Mouse (Mus musculus) intestine, embryonic 15.5 days (tissue): ENCODE measurements at regions not wholly inside any gene's neighbourhood (a gene's known extent, or its start where the extent isn't known, plus 50 kb on each side); places are given as distances from the start of the nearest gene placed in this dataset.

Experiments
- ATAC-seq: fragments of 200-750 bp; cut with Nextera tagmentation; 2 replicates; pipeline ENCODE4 v1.8.0; 2017; ENCODE audit warnings: moderate TSS enrichment, moderate library complexity
- H3K27ac ChIP-seq: fragments of 300-500 bp; sonication (generic); 2 replicates; pipeline ENCODE4 v1.5.1; 2015; ENCODE audit warnings: mild to moderate bottlenecking, inconsistent platforms
- H3K27me3 ChIP-seq: fragments of 300-500 bp; sonication (generic); replicated peaks from 2 replicates; pipeline ENCODE4 v1.6.1; 2015; ENCODE audit warnings: inconsistent platforms
- H3K36me3 ChIP-seq: fragments of 300-500 bp; sonication (generic); 2 replicates; pipeline ENCODE4 v1.6.1; 2015; ENCODE audit warnings: inconsistent platforms
- H3K4me1 ChIP-seq: fragments of 300-500 bp; sonication (generic); replicated peaks from 2 replicates; pipeline ENCODE4 v1.6.1; 2015; ENCODE audit warnings: inconsistent platforms
- H3K4me2 ChIP-seq: fragments of 300-500 bp; sonication (generic); replicated peaks from 2 replicates; pipeline ENCODE4 v1.6.1; 2015; ENCODE audit warnings: mild to moderate bottlenecking, inconsistent platforms
- H3K4me3 ChIP-seq: fragments of 300-500 bp; sonication (generic); replicated peaks from 2 replicates; pipeline ENCODE4 v1.5.1; 2015; ENCODE audit warnings: inconsistent platforms
- H3K9ac ChIP-seq: fragments of 300-500 bp; sonication (generic); 2 replicates; pipeline ENCODE4 v1.6.1; 2015; ENCODE audit warnings: inconsistent platforms
- H3K9me3 ChIP-seq: fragments of 300-500 bp; sonication (generic); 2 replicates; pipeline ENCODE4 v1.6.1; 2016; ENCODE audit warnings: inconsistent platforms
- WGBS: fragments of 180-500 bp; shearing (Covaris S2); methylation state at CpG from one replicate; pipeline ENCODE4 v1.1.7; 2015; 5-methylcytosine and 5-hydroxymethylcytosine counted together

GRCm38 (mm10) chr2:117685836-117686453 is 343.1 kb upstream of the Rasgrp1 start:
- Histone ChIP-seq H3K27ac (no peak overlapping the region), H3K4me1 (no peaks in the 10 kb centered on the region), H3K9ac (no peak overlapping the region), H3K36me3 (no peaks in the 10 kb centered on the region), H3K27me3 (no peaks in the 10 kb centered on the region), H3K4me2 (no peak overlapping the region), H3K4me3 (no peak overlapping the region), H3K9me3 (no peaks in the 10 kb centered on the region)
- WGBS, result 51% methylated on average over 4 of the region's 4 CpGs
- no peak for ATAC-seq

- no peak overlapping the region for H3K4me3 ChIP-seq
- no peak overlapping the region for H3K9ac ChIP-seq
- no peak for ATAC-seq
- H3K36me3 ChIP-seq, result no peaks in the 10 kb centered on the region
- no peaks in the 10 kb centered on the region for H3K9me3 ChIP-seq
- H3K27ac ChIP-seq, result no peak overlapping the region
- 58% methylated on average over 4 of the region's 4 CpGs for WGBS
- H3K4me1 ChIP-seq, result no peaks in the 10 kb centered on the region
- H3K4me2 ChIP-seq, result no peak overlapping the region
- H3K27me3 ChIP-seq, result no peaks in the 10 kb centered on the region
These were observed 350.7 kb upstream of the Rasgrp1 start for GRCm38 (mm10) chr2:117693537-117693936.

GRCm38 (mm10) chr2:117710173-117710813 is 367.5 kb upstream of the Rasgrp1 start:
- Histone ChIP-seq H3K4me3 (no peak overlapping the region), H3K4me2 (no peak overlapping the region), H3K9me3 (no peaks in the 10 kb centered on the region), H3K4me1 (no peaks in the 10 kb centered on the region), H3K27me3 (no peaks in the 10 kb centered on the region), H3K27ac (no peak overlapping the region), H3K9ac (no peak overlapping the region), H3K36me3 (no peaks in the 10 kb centered on the region)
- WGBS, result 71% methylated on average over 7 of the region's 7 CpGs
- ATAC-seq, result no peak

GRCm38 (mm10) chr2:117724066-117724465 is 381.3 kb upstream of the Rasgrp1 start:
- 63% methylated on average over 4 of the region's 4 CpGs for WGBS
- Histone ChIP-seq H3K36me3 (no peaks in the 10 kb centered on the region), H3K4me2 (no peak overlapping the region), H3K9ac (no peak overlapping the region), H3K4me3 (no peak overlapping the region), H3K27ac (no peak overlapping the region), H3K4me1 (no peaks in the 10 kb centered on the region), H3K27me3 (no peaks in the 10 kb centered on the region), H3K9me3 (no peaks in the 10 kb centered on the region)
- no peak for ATAC-seq

GRCm38 (mm10) chr2:117731253-117731652 is 380.4 kb upstream of the Thbs1 start:
- Histone ChIP-seq H3K9ac (no peak overlapping the region), H3K27me3 (no peaks in the 10 kb centered on the region), H3K36me3 (no peaks in the 10 kb centered on the region), H3K4me1 (no peaks in the 10 kb centered on the region), H3K4me3 (no peak overlapping the region), H3K4me2 (no peak overlapping the region), H3K27ac (no peak overlapping the region), H3K9me3 (no peaks in the 10 kb centered on the region)
- no peak for ATAC-seq
- 73% methylated on average over 2 of the region's 2 CpGs for WGBS

GRCm38 (mm10) chr2:117742413-117742812 is 369.3 kb upstream of the Thbs1 start:
- Histone ChIP-seq H3K4me1 (no peaks in the 10 kb centered on the region), H3K36me3 (no peaks in the 10 kb centered on the region), H3K27me3 (no peaks in the 10 kb centered on the region), H3K4me3 (no peak overlapping the region), H3K9ac (no peak overlapping the region), H3K27ac (no peak overlapping the region), H3K4me2 (no peak overlapping the region), H3K9me3 (no peaks in the 10 kb centered on the region; the same call in 1 of the 2 replicates)
- ATAC-seq, result no peak

- WGBS, result 47% methylated on average over 1 of the region's 1 CpGs
- Histone ChIP-seq H3K9ac (no peak overlapping the region), H3K9me3 (no peaks in the 10 kb centered on the region; the same call in 1 of the 2 replicates), H3K4me1 (no peaks in the 10 kb centered on the region), H3K27me3 (no peaks in the 10 kb centered on the region), H3K4me3 (no peak overlapping the region), H3K27ac (no peak overlapping the region), H3K4me2 (no peak overlapping the region), H3K36me3 (no peaks in the 10 kb centered on the region)
- no peak for ATAC-seq
These were observed 367.8 kb upstream of the Thbs1 start for GRCm38 (mm10) chr2:117743901-117744300.

- no peak overlapping the region for H3K4me3 ChIP-seq
- no peak for ATAC-seq
- WGBS, result 80% methylated on average over 2 of the region's 2 CpGs
- H3K9me3 ChIP-seq, result no peaks in the 10 kb centered on the region; the same call in 1 of the 2 replicates
- no peaks in the 10 kb centered on the region for H3K27me3 ChIP-seq
- H3K9ac ChIP-seq, result no peak overlapping the region
- H3K4me1 ChIP-seq, result no peaks in the 10 kb centered on the region
- H3K36me3 ChIP-seq, result no peaks in the 10 kb centered on the region
- H3K4me2 ChIP-seq, result no peak overlapping the region
- H3K27ac ChIP-seq, result no peak overlapping the region
These were observed 365.9 kb upstream of the Thbs1 start for GRCm38 (mm10) chr2:117745767-117746166.

GRCm38 (mm10) chr2:117747136-117747535 is 364.5 kb upstream of the Thbs1 start:
- H3K27ac ChIP-seq, result no peak overlapping the region
- H3K9me3 ChIP-seq, result no peaks in the 10 kb centered on the region; the same call in 1 of the 2 replicates
- no peak for ATAC-seq
- H3K4me2 ChIP-seq, result no peak overlapping the region
- H3K9ac ChIP-seq, result no peak overlapping the region
- no peaks in the 10 kb centered on the region for H3K4me1 ChIP-seq
- WGBS, result 62% methylated on average over 3 of the region's 3 CpGs
- no peak overlapping the region for H3K4me3 ChIP-seq
- H3K27me3 ChIP-seq, result no peaks in the 10 kb centered on the region
- H3K36me3 ChIP-seq, result no peaks in the 10 kb centered on the region

GRCm38 (mm10) chr2:117748892-117749291 is 362.8 kb upstream of the Thbs1 start:
- no peak for ATAC-seq
- H3K36me3 ChIP-seq, result no peaks in the 10 kb centered on the region
- no peak overlapping the region for H3K4me2 ChIP-seq
- WGBS, result 82% methylated on average over 4 of the region's 4 CpGs
- H3K4me3 ChIP-seq, result no peak overlapping the region
- H3K4me1 ChIP-seq, result no peaks in the 10 kb centered on the region
- H3K27ac ChIP-seq, result no peak overlapping the region
- H3K27me3 ChIP-seq, result no peaks in the 10 kb centered on the region
- H3K9ac ChIP-seq, result no peak overlapping the region
- H3K9me3 ChIP-seq, result no peaks in the 10 kb centered on the region; the same call in 1 of the 2 replicates

GRCm38 (mm10) chr2:117759491-117760013 is 352.1 kb upstream of the Thbs1 start:
- H3K4me3 ChIP-seq, result no peak overlapping the region
- H3K27ac ChIP-seq, result no peak overlapping the region
- no peaks in the 10 kb centered on the region for H3K4me1 ChIP-seq
- no peaks in the 10 kb centered on the region for H3K27me3 ChIP-seq
- 41% methylated on average over 1 of the region's 1 CpGs for WGBS
- no peak overlapping the region for H3K4me2 ChIP-seq
- no peak overlapping the region for H3K9ac ChIP-seq
- no peak for ATAC-seq
- H3K9me3 ChIP-seq, result no peaks in the 10 kb centered on the region
- no peaks in the 10 kb centered on the region for H3K36me3 ChIP-seq

GRCm38 (mm10) chr2:117763631-117764030 is 348.0 kb upstream of the Thbs1 start:
- Histone ChIP-seq H3K27me3 (no peaks in the 10 kb centered on the region), H3K9ac (no peak overlapping the region), H3K36me3 (no peaks in the 10 kb centered on the region), H3K4me1 (no peaks in the 10 kb centered on the region; the same call in 1 of the 2 replicates), H3K4me3 (no peak overlapping the region), H3K27ac (no peak overlapping the region), H3K4me2 (no peak overlapping the region), H3K9me3 (no peaks in the 10 kb centered on the region)
- no peak for ATAC-seq
- WGBS, result 51% methylated on average over 1 of the region's 1 CpGs

GRCm38 (mm10) chr2:117765572-117765971 is 346.1 kb upstream of the Thbs1 start:
- no peak overlapping the region for H3K4me2 ChIP-seq
- no peak overlapping the region for H3K4me3 ChIP-seq
- peak; percentile 65 for ATAC-seq
- WGBS, result 49% methylated on average over 5 of the region's 5 CpGs
- H3K27ac ChIP-seq, result no peak overlapping the region
- H3K9me3 ChIP-seq, result no peaks in the 10 kb centered on the region
- no peaks in the 10 kb centered on the region; the same call in 1 of the 2 replicates for H3K4me1 ChIP-seq
- H3K36me3 ChIP-seq, result no peaks in the 10 kb centered on the region
- no peaks in the 10 kb centered on the region for H3K27me3 ChIP-seq
- no peak overlapping the region for H3K9ac ChIP-seq
